In the genomic region with DNA sequence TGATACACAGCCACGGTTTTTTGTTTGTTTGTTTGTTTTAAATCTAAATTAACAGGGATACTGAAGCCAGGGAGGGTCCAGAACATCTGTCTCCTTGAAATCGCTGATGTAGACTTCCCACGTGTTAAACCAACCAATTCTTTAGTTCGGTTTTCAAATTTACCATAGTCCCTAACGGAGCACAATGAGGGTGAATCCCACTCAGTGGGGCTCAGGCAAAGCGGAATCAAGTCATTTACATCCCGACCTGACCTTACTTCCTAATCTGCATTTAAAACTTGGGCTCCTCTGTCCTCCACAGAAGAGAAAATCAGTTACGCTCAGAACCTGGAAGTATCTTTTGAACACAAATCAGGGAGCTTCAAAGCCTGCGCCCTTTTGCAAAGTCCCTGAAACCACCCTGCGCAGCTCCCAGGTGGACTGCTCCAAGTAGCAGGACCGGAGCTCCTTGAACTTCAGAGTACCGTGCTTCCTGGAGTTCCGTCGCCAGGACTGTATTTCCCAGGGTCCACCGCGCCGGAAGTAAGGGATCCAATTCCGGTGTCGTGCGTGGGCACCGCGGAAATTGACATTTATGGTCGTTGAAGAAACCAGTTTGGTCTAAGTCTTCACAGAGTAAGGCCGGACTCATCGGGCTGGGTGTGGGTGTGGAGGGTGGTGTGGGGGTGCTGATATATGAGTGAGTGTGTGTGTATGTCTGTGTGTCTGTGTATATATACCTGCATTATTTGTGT, we compare ENCODE assay signal across 7 mouse cellular contexts. TPM values are rescaled to one million over a fixed set of nuclear protein-coding genes. Genes with fewer than 3 reads are reported as not detected.
A peak's percentile ranks its signal among the peaks of the same experiment; 100 is the strongest.
DNase-seq lines count a peak whose midpoint lies in the region; ATAC-seq lines count a peak whose summit lies in the region.

No protein-coding gene starts in this region.

- H3K4me2 ChIP-seq in embryonic facial prominence, embryonic 11.5 days (ENCODE audit: low read depth, low read length) = peak overlapping the region; percentile 84
- peak overlapping the region; percentile 73 for H3K4me2 ChIP-seq in limb, embryonic 11.5 days (ENCODE audit: low read depth, severe bottlenecking)
- H3K4me2 ChIP-seq in midbrain, embryonic 14.5 days (ENCODE audit: low read length) = peak overlapping the region; percentile 95

- H3K36me3 ChIP-seq in embryonic facial prominence, embryonic 11.5 days (replicated peaks; ENCODE audit: control insufficient read depth, insufficient read depth, low read depth, low read length) = peaks cover 2% of the 10 kb centered on the region; the same call in 1 of the 2 replicates
- H3K36me3 ChIP-seq in limb, embryonic 11.5 days (ENCODE audit: control insufficient read depth, insufficient read depth, low read length) = no peaks in the 10 kb centered on the region; the same call in 1 of the 2 replicates
- peaks cover 15% of the 10 kb centered on the region; the same call in 1 of the 2 replicates for H3K36me3 ChIP-seq in midbrain, embryonic 14.5 days (ENCODE audit: control insufficient read depth, insufficient read depth, low read length)

- DNase-seq in adrenal gland, postnatal 14 days = peak; percentile 91
- peak; percentile 92 for DNase-seq in embryonic facial prominence, embryonic 11.5 days (ENCODE audit: low spot score)
- peak; percentile 98 for DNase-seq in heart, adult 11 months
- DNase-seq in kidney, adult 18-20 months = peak; percentile 88
- peak; percentile 87 for DNase-seq in limb, embryonic 11.5 days (ENCODE audit: low spot score)
- DNase-seq in midbrain, embryonic 14.5 days = peak; percentile 89
- DNase-seq in spleen, adult 18-20 months = peak; percentile 62 to 75

- WGBS in embryonic facial prominence, embryonic 11.5 days = 2% methylated on average over 25 of the region's 25 CpGs
- WGBS in limb, embryonic 11.5 days = under 1% methylated on average over 25 of the region's 25 CpGs
- under 1% methylated on average over 25 of the region's 25 CpGs for WGBS in midbrain, embryonic 14.5 days

- peak overlapping the region; percentile 80 for H3K9ac ChIP-seq in embryonic facial prominence, embryonic 11.5 days (replicated peaks; ENCODE audit: low read length)
- peak overlapping the region; percentile 73 for H3K9ac ChIP-seq in limb, embryonic 11.5 days (ENCODE audit: low read length)
- H3K9ac ChIP-seq in midbrain, embryonic 14.5 days (replicated peaks; ENCODE audit: low read length) = peak overlapping the region; percentile 70

- H3K4me1 ChIP-seq in embryonic facial prominence, embryonic 11.5 days (ENCODE audit: control insufficient read depth, insufficient read depth, low read length) = no peaks in the 10 kb centered on the region
- H3K4me1 ChIP-seq in limb, embryonic 11.5 days (ENCODE audit: control insufficient read depth, insufficient read depth, low read length) = no peaks in the 10 kb centered on the region
- H3K4me1 ChIP-seq in midbrain, embryonic 14.5 days (ENCODE audit: control insufficient read depth, insufficient read depth, low read length) = peaks cover 6% of the 10 kb centered on the region; the same call in 1 of the 2 replicates

- ATAC-seq in embryonic facial prominence, embryonic 11.5 days (replicated peaks; ENCODE audit: insufficient number of reproducible peaks, low FRiP score, low TSS enrichment, low read depth) = peak; percentile 91
- ATAC-seq in limb, embryonic 11.5 days (ENCODE audit: insufficient number of reproducible peaks, low FRiP score, low TSS enrichment, low read depth) = peak; percentile 90
- ATAC-seq in midbrain, embryonic 14.5 days (ENCODE audit: low FRiP score, low TSS enrichment) = peak; percentile 87

- no peaks in the 10 kb centered on the region for H3K9me3 ChIP-seq in embryonic facial prominence, embryonic 11.5 days (replicated peaks; ENCODE audit: control insufficient read depth, low read length)
- no peaks in the 10 kb centered on the region for H3K9me3 ChIP-seq in limb, embryonic 11.5 days (ENCODE audit: control insufficient read depth, low read length)
- no peaks in the 10 kb centered on the region for H3K9me3 ChIP-seq in midbrain, embryonic 14.5 days (ENCODE audit: control insufficient read depth, low read length)

- peak overlapping the region; percentile 65; the same call in 1 of the 2 replicates for H3K27ac ChIP-seq in embryonic facial prominence, embryonic 11.5 days (replicated peaks; ENCODE audit: low read depth, low read length)
- no peak overlapping the region for H3K27ac ChIP-seq in limb, embryonic 11.5 days (replicated peaks; ENCODE audit: low read depth, low read length)
- no peak overlapping the region for H3K27ac ChIP-seq in midbrain, embryonic 14.5 days (replicated peaks; ENCODE audit: low read depth, low read length)

- H3K27me3 ChIP-seq in embryonic facial prominence, embryonic 11.5 days (ENCODE audit: control insufficient read depth, insufficient read depth, low read length) = no peaks in the 10 kb centered on the region
- H3K27me3 ChIP-seq in limb, embryonic 11.5 days (ENCODE audit: control insufficient read depth, insufficient read depth, low read length) = no peaks in the 10 kb centered on the region
- no peaks in the 10 kb centered on the region for H3K27me3 ChIP-seq in midbrain, embryonic 14.5 days (ENCODE audit: control insufficient read depth, insufficient read depth, low read length)

- H3K4me3 ChIP-seq in embryonic facial prominence, embryonic 11.5 days (ENCODE audit: low read depth, low read length) = peak overlapping the region; percentile 81
- peak overlapping the region; percentile 83 for H3K4me3 ChIP-seq in limb, embryonic 11.5 days (ENCODE audit: low read depth, low read length)
- H3K4me3 ChIP-seq in midbrain, embryonic 14.5 days (replicated peaks; ENCODE audit: low read depth, low read length) = peak overlapping the region; percentile 69

RNA-seq across cellular contexts. Expression of a gene that starts 2.5 kb away (rescaled TPM):
- 7.0 and 7.7 TPM in 2 replicates for total RNA-seq in adrenal gland, postnatal 14 days (2021)
- 2.6 and 2.9 TPM in 2 replicates for polyA plus RNA-seq in embryonic facial prominence, embryonic 11.5 days (2014; fragmentation: Nextera tagmentation; extraction: Ambion mirVana)
- 2.5 and 2.7 TPM in 2 replicates for polyA plus RNA-seq in limb, embryonic 11.5 days (2014; fragmentation: Nextera tagmentation; extraction: Ambion mirVana)
- polyA plus RNA-seq in midbrain, embryonic 14.5 days (2014; fragmentation: Nextera tagmentation; extraction: Ambion mirVana) = 2.4 and 2.6 TPM in 2 replicates

RNA-seq across cellular contexts. Expression of a gene that starts 33.9 kb away (rescaled TPM):
- 3.0 and 3.5 TPM in 2 replicates for total RNA-seq in adrenal gland, postnatal 14 days (2021)
- 13.3 and 13.4 TPM in 2 replicates for polyA plus RNA-seq in embryonic facial prominence, embryonic 11.5 days (2014; fragmentation: Nextera tagmentation; extraction: Ambion mirVana)
- 10.1 and 12.0 TPM in 2 replicates for polyA plus RNA-seq in limb, embryonic 11.5 days (2014; fragmentation: Nextera tagmentation; extraction: Ambion mirVana)
- 9.9 and 15.2 TPM in 2 replicates for polyA plus RNA-seq in midbrain, embryonic 14.5 days (2014; fragmentation: Nextera tagmentation; extraction: Ambion mirVana)

RNA-seq across cellular contexts. Expression of a gene that starts 52.9 kb away (rescaled TPM):
- total RNA-seq in adrenal gland, postnatal 14 days (2021) = 4.3 and 6.0 TPM in 2 replicates
- 3.8 and 4.4 TPM in 2 replicates for polyA plus RNA-seq in embryonic facial prominence, embryonic 11.5 days (2014; fragmentation: Nextera tagmentation; extraction: Ambion mirVana)
- polyA plus RNA-seq in limb, embryonic 11.5 days (2014; fragmentation: Nextera tagmentation; extraction: Ambion mirVana) = 3.6 and 4.4 TPM in 2 replicates
- 0.98 and 1.3 TPM in 2 replicates for polyA plus RNA-seq in midbrain, embryonic 14.5 days (2014; fragmentation: Nextera tagmentation; extraction: Ambion mirVana)
